Mouse (Mus musculus) urinary bladder, postnatal 10 days (tissue): ENCODE data around the gene Pxmp4.

ENCODE experiments used
- DNase-seq: peaks from one replicate; pipeline ENCODE4 v3.0.0; 2022; ENCODE audit warnings: low spot score

Pxmp4 gene

GRCm38 (mm10) chr2:154603638-154604153 is at the start of gene Pxmp4:
TSS of gene Pxmp4 (minus strand) at chr2:154603708.
- DNase-seq = peak; percentile 99

- DNase-seq = no peak
Measured at GRCm38 (mm10) chr2:154651363-154651762, 47.9 kb upstream of the Pxmp4 start, which contains the start of gene Chmp4b. TSS of gene Chmp4b (plus strand) at chr2:154651705.

GRCm38 (mm10) chr2:154650404-154650803 is 46.9 kb upstream of the Pxmp4 start:
- no peak for DNase-seq

DNA sequence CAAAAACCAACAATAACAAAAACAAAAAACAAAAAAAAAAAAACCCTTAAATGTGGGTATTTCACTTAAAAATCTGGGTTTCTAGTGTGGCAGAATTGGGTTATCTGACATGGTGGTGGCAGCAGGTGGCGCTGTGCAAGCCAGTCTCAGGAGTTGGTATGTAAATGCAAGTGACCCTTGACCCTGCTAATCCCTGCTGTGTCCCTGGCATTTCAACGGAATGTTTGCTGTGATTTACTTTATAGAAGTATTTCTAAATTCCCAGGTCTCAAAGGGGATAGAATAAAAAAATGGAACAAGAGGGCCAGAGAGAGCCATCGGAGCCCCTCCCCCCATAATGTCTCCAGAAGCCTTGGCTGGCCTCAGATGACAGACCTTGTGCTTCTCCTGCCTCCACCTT is 44.6 kb upstream of the Pxmp4 start:
- no peak for DNase-seq

- no peak for DNase-seq
Measured at GRCm38 (mm10) chr2:154646634-154647033, 43.1 kb upstream of the Pxmp4 start.

- no peak for DNase-seq
Measured at GRCm38 (mm10) chr2:154642712-154643385, 39.3 kb upstream of the Pxmp4 start.

GRCm38 (mm10) chr2:154642005-154642459 is 38.5 kb upstream of the Pxmp4 start:
- no peak for DNase-seq

DNA sequence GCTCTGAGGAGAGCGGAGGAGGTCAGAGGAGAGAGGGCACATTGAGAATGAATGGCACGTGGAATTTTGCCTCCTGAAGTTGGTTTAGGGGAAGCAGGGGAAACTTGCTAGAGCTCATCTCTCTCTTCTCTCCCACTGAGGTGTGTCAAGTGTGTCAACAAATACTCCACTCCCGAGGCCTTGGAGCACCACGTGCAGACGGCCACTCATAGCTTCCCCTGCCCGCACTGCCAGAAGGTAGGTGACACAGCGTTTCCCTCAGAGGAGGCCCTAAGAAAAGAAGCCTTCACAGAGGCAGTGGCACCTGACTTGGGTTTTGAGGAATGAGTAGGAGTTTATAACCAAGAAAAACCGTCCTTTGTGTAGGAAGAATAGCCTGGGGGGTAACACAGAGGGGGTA is 37.7 kb upstream of the Pxmp4 start:
- DNase-seq = no peak

- DNase-seq = no peak
Measured at GRCm38 (mm10) chr2:154639115-154639514, 35.6 kb upstream of the Pxmp4 start.

DNA sequence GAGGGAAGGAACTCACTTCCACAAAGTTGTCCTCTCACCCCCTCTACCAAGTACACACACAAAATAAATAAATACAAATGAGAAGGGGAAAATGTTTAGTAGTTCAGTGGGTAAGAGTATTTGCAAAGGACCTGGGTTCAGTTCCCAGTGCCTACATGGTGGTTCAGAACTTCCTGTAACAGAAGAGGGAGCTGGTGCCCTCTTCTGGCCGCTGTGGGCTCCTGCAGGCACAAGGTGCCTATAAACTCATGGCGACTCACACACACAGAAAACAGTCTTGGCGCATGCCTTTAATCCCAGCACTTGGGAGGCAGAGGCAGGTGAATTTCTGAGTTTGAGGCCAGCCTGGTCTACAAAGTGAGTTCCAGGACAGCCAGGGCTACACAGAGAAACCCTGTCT is 35.0 kb upstream of the Pxmp4 start:
- DNase-seq = no peak

DNA sequence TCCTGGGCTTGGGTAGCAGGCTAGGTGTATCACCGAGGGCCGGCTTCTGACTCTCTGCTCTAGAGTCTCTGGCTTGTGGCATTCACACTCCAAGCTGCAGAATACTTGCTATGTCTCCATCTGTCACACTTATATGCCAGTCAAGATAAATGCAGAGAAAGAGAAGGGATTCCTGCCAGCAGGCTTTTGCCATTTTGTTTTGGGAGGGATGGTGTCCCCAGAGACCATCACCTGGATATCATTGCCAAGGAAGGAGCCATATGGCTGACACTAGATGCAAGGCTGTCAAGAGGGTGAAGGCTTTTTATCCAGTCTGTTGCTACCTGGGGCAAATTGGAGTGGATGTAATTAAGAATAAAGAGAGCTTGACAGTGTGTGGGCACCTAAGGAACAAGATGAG is 32.3 kb upstream of the Pxmp4 start:
- DNase-seq = no peak

- DNase-seq = no peak
Measured at GRCm38 (mm10) chr2:154633876-154634644, 30.6 kb upstream of the Pxmp4 start.

GRCm38 (mm10) chr2:154633039-154633742 is 29.7 kb upstream of the Pxmp4 start:
- DNase-seq = no peak

GRCm38 (mm10) chr2:154632203-154632780 is 28.8 kb upstream of the Pxmp4 start:
- no peak for DNase-seq

- no peak for DNase-seq
Measured at GRCm38 (mm10) chr2:154630531-154630930, 27.0 kb upstream of the Pxmp4 start.

DNA sequence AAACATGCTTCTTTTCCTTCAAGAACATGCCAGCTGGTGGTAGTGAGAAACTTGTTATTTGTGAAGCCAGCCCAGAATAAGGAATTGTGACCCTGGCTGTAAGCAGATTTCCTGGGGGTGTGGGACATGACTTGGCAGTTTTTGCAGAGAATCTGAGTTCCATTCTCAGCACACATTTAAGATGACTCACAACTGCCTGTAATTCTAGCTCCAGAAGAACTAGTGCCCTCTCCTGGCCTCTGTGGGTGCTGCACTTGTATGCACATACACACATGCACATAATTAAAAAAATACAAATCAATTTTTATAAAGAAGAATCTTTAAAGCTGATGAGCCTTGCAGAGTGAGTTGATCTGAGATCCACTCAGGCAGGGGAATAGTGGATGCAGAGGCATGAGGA is 20.6 kb upstream of the Pxmp4 start:
- DNase-seq = no peak

GRCm38 (mm10) chr2:154621684-154622083 is 18.2 kb upstream of the Pxmp4 start:
- no peak for DNase-seq

DNA sequence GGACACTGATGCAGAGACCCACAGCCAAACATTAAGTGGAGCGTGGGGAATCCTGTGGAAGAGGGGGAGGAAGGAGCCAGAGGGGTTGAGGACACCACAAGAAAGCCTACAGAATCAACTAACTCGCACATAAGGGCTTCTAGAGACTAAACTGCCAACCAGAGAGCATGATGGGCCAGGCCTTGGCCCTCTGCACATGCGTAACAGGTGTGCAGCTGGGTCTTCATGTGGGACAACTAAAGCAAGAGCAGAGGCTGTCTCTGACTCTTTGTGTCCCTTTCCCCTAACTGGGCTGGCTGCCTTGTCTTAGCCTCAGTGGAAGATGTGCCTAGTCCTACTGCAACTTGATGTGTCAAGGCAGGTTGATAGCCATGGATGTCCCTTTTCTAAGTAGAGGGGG is 13.6 kb upstream of the Pxmp4 start:
- DNase-seq = no peak

DNA sequence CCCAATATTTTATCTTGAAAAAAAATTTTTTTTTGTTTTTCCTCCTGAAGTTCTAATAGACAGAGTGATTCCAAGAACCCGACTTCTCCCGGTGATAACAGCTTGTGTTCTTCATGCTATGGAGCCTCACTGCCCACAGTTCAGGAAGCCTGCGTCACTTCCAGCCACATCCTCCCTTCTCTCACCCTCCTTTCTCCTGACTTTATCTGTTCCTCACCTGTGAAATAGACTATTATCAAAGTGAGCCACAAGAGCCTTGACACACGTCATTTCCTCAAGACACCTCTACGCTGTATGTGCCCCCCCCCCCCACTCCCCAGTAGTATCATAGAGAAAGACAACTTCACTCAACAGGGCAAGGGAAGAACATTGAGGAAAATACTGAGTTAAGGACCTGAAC is 12.2 kb upstream of the Pxmp4 start:
- DNase-seq = no peak

DNA sequence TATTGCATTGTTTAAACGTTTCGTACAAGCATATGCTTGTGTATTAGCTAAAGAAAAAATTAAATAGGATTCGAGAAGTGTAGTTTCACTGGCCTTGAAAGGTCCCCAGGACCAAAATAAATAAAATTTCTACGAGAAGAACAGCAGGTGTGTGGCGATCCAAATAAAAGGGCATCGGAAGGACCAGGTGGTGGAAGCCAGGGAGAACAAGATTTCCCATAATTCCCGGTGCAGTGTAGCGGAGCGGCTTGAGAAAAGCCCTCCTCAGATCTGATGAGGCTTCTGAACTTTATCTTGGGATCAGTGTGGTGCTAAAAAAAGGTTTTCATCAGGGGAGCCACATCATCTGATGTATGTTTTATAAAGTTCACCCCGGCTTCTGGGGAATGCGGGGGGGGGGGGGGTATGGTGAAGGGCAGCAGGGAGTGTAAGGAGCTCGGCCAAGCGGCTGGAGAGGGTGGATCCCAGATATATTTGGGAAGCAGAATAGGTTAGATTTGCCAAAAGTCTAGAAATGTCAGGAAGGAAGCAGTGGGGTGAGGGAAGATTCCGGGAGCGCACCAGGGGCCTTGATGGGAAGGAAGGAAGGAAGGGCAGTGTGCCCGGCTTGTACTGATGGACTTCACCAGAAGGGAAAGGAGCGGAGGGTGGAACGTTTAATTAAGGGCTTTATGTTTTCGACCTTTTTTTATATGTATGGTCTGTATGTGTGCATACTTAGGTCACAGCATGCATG is 11.5 kb upstream of the Pxmp4 start:
- no peak for DNase-seq
